In the genomic region with DNA sequence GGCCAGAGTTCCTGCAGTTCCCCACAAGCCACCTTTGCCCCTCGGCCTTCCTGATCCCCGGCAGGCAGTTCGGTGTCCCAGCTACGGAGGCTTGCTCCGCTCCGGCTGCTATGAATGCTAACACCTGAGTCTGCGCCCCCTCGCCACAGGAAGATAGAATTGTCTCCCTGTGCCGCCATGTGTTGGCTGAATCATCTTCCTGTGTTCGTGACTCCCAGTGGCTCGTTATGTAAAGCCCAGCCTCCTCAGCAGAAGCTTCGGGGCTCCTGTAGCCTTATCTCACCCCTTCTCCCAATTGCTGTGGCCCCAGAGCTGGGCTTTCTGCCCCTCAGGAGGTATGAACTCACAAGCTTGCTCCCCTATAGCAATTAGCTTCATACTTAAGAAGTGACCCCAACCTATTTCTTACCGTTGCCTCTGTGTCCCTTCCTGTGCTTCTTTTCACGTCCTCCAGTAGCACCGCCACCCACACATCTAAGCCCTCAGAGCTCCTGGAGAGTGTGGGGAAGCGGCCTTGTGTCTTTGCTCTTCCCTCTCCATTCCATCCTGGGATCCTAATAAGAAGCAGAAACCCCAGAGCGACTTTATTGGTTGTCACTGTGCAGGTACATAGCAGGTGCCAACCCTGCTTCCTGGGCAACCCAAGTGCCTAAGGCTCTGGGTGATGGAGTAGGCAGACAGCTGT, we compare ENCODE assay signal across 8 mouse cellular contexts.
DNase-seq lines count a peak whose midpoint lies in the region; ATAC-seq lines count a peak whose summit lies in the region.

No protein-coding gene starts in this region.

- DNase-seq in heart, adult 9 months (ENCODE audit: low spot score in 2 of 2) = no peak
- peak; percentile 64 for DNase-seq in 416B (ENCODE audit: low read depth)
- DNase-seq in liver = peak; percentile 49
- peak; percentile 65 to 71 for DNase-seq in thymus, postnatal 10 days (ENCODE audit: low spot score in 2 of 2)
- no peak for DNase-seq in midbrain, embryonic 11.5 days (ENCODE audit: low spot score, missing footprints)
- DNase-seq in urinary bladder, adult 2 months (ENCODE audit: low spot score) = no peak

- no peak overlapping the region for H3K27ac ChIP-seq in heart, embryonic 12.5 days (ENCODE audit: poor library complexity, severe bottlenecking)
- no peak overlapping the region for H3K27ac ChIP-seq in embryonic facial prominence, embryonic 13.5 days
- no peak overlapping the region for H3K27ac ChIP-seq in midbrain, embryonic 11.5 days (ENCODE audit: low read depth, low read length)

- H3K4me1 ChIP-seq in heart, embryonic 12.5 days (replicated peaks) = peaks cover 35% of the 10 kb centered on the region
- H3K4me1 ChIP-seq in embryonic facial prominence, embryonic 13.5 days = peaks cover 35% of the 10 kb centered on the region
- H3K4me1 ChIP-seq in midbrain, embryonic 11.5 days (ENCODE audit: control insufficient read depth, insufficient read depth, low read length) = peaks cover 7% of the 10 kb centered on the region; the same call in 1 of the 2 replicates

- 51% methylated on average over 17 of the region's 17 CpGs for WGBS in heart, embryonic 12.5 days
- WGBS in embryonic facial prominence, embryonic 13.5 days = 57% methylated on average over 17 of the region's 17 CpGs
- 65% methylated on average over 17 of the region's 17 CpGs for WGBS in midbrain, embryonic 11.5 days

- H3K4me3 ChIP-seq in heart, embryonic 12.5 days = 0 out of 2 replicates have a peak overlapping the region, but pooled peaks have one; percentile 1
- no peak overlapping the region for H3K4me3 ChIP-seq in embryonic facial prominence, embryonic 13.5 days
- no peak overlapping the region for H3K4me3 ChIP-seq in midbrain, embryonic 11.5 days (ENCODE audit: low read depth, low read length)

- H3K4me2 ChIP-seq in heart, embryonic 12.5 days = peak overlapping the region; percentile 45
- H3K4me2 ChIP-seq in embryonic facial prominence, embryonic 13.5 days = peak overlapping the region; percentile 27; the same call in 1 of the 2 replicates
- H3K4me2 ChIP-seq in midbrain, embryonic 11.5 days = no peak overlapping the region

- H3K27me3 ChIP-seq in heart, embryonic 12.5 days (replicated peaks) = no peaks in the 10 kb centered on the region
- no peaks in the 10 kb centered on the region for H3K27me3 ChIP-seq in embryonic facial prominence, embryonic 13.5 days
- no peaks in the 10 kb centered on the region for H3K27me3 ChIP-seq in midbrain, embryonic 11.5 days (ENCODE audit: control insufficient read depth, insufficient read depth, low read length)

- peak overlapping the region; percentile 20; the same call in 1 of the 2 replicates for H3K9ac ChIP-seq in heart, embryonic 12.5 days
- H3K9ac ChIP-seq in embryonic facial prominence, embryonic 13.5 days = no peak overlapping the region
- no peak overlapping the region for H3K9ac ChIP-seq in midbrain, embryonic 11.5 days (ENCODE audit: low read length)

- H3K9me3 ChIP-seq in heart, embryonic 12.5 days (replicated peaks) = no peaks in the 10 kb centered on the region
- H3K9me3 ChIP-seq in embryonic facial prominence, embryonic 13.5 days = no peaks in the 10 kb centered on the region
- H3K9me3 ChIP-seq in midbrain, embryonic 11.5 days (ENCODE audit: control insufficient read depth, low read length) = no peaks in the 10 kb centered on the region

- H3K36me3 ChIP-seq in heart, embryonic 12.5 days = no peaks in the 10 kb centered on the region
- H3K36me3 ChIP-seq in embryonic facial prominence, embryonic 13.5 days = no peaks in the 10 kb centered on the region
- H3K36me3 ChIP-seq in midbrain, embryonic 11.5 days (ENCODE audit: control insufficient read depth, insufficient read depth, low read length) = no peaks in the 10 kb centered on the region

- ATAC-seq in heart, embryonic 12.5 days (ENCODE audit: insufficient number of reproducible peaks, low FRiP score) = no peak
- ATAC-seq in embryonic facial prominence, embryonic 13.5 days (ENCODE audit: insufficient number of reproducible peaks, insufficient read depth, low FRiP score, low TSS enrichment, low read depth) = no peak
- ATAC-seq in midbrain, embryonic 11.5 days (ENCODE audit: low FRiP score) = no peak

Comparison
In these comparisons a context has a peak if more than half of its experiments do, and no peak if none do; other contexts are left out.
1. DNase-seq: peak in 416B (single experiment), liver (single experiment) and thymus, postnatal 10 days (2 of 2); none in heart, adult 9 months (0 of 2), midbrain, embryonic 11.5 days (single experiment) and urinary bladder, adult 2 months (single experiment).